Mouse (Mus musculus) limb, embryonic 15.5 days (tissue): ENCODE measurements at regions not wholly inside any gene's neighbourhood (a gene's known extent, or its start where the extent isn't known, plus 50 kb on each side); places are given as distances from the start of the nearest gene placed in this dataset.

Experiments used
- ATAC-seq: fragments of 200-750 bp; cut with Nextera tagmentation; 2 replicates; pipeline ENCODE4 v1.8.0; 2017; ENCODE audit warnings: low read depth, moderate TSS enrichment; ENCODE audit not compliant: insufficient number of reproducible peaks, low FRiP score, low TSS enrichment
- H3K27ac ChIP-seq: fragments of 300-500 bp; sonication (generic); 2 replicates; pipeline ENCODE4 v1.5.1; 2015; ENCODE audit warnings: moderate library complexity, mild to moderate bottlenecking, inconsistent platforms
- H3K27me3 ChIP-seq: fragments of 300-500 bp; sonication (generic); 2 replicates; pipeline ENCODE4 v1.6.1; 2015; ENCODE audit warnings: inconsistent platforms
- H3K36me3 ChIP-seq: fragments of 300-500 bp; sonication (generic); 2 replicates; pipeline ENCODE4 v1.6.1; 2015; ENCODE audit warnings: inconsistent platforms
- H3K4me1 ChIP-seq: fragments of 300-500 bp; sonication (generic); 2 replicates; pipeline ENCODE4 v1.6.1; 2015; ENCODE audit warnings: inconsistent platforms
- H3K4me2 ChIP-seq: fragments of 300-500 bp; sonication (generic); 2 replicates; pipeline ENCODE4 v1.6.1; 2015; ENCODE audit warnings: mild to moderate bottlenecking, inconsistent platforms
- H3K4me3 ChIP-seq: fragments of 300-500 bp; sonication (generic); 2 replicates; pipeline ENCODE4 v1.5.1; 2015; ENCODE audit warnings: mild to moderate bottlenecking, inconsistent platforms
- H3K9ac ChIP-seq: fragments of 300-500 bp; sonication (generic); 2 replicates; pipeline ENCODE4 v1.6.1; 2015; ENCODE audit warnings: inconsistent platforms
- H3K9me3 ChIP-seq: fragments of 300-500 bp; sonication (generic); 2 replicates; pipeline ENCODE4 v1.6.1; 2016; ENCODE audit warnings: inconsistent platforms
- WGBS: fragments of 180-500 bp; shearing (Covaris S2); methylation state at CpG from one replicate; pipeline ENCODE4 v1.1.7; 2015; 5-methylcytosine and 5-hydroxymethylcytosine counted together

DNA sequence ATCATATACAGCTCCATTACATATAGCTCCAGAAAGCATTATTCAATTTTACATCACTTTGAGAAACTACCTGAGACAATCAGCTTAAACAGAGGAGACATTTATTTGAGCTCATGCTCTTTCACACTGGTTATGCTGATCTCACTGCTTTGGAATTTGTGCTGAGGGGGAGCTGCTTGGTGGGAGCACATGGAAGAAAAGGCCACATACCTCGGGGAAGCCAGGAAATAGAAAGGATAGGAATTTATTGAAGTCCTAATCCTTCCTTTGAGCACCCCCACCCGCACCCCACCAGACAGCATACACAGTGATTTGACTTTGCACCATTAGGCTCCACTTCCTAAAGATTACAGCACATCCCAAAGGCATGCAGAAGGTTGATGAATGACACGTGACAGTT, 296.0 kb upstream of the Slc35b3 start:
- ATAC-seq: no peak
- H3K9me3 ChIP-seq: no peaks in the 10 kb centered on the region
- H3K4me3 ChIP-seq: no peak overlapping the region
- no peaks in the 10 kb centered on the region for H3K36me3 ChIP-seq
- 23% methylated on average over 3 of the region's 3 CpGs for WGBS
- no peaks in the 10 kb centered on the region for H3K4me1 ChIP-seq
- H3K27ac ChIP-seq: no peak overlapping the region
- H3K4me2 ChIP-seq: no peak overlapping the region
- H3K9ac ChIP-seq: no peak overlapping the region
- no peaks in the 10 kb centered on the region for H3K27me3 ChIP-seq

DNA sequence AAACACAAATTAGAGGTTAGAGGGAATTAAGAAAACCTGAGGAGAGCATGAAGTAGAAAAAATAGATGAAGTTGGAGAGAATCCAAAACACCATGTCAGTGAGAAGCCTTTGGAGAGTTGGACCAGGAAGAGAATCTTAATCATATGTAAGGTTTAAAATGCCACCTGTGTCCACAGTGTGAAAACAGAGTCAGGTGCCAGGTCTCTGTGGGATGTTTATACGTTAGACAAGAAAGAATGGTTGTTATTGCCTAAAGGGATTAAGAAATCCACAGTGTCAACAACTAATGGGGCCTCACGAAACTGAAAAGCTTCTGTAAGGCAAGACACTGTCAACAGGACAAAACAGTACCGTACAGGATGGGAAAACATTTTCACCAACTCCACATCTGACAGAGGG, 294.7 kb upstream of the Slc35b3 start:
- no peak overlapping the region for H3K27ac ChIP-seq
- no peak for ATAC-seq
- no peaks in the 10 kb centered on the region for H3K9me3 ChIP-seq
- no peak overlapping the region for H3K9ac ChIP-seq
- WGBS: 61% methylated on average over 3 of the region's 3 CpGs
- no peaks in the 10 kb centered on the region for H3K4me1 ChIP-seq
- no peak overlapping the region for H3K4me2 ChIP-seq
- no peak overlapping the region for H3K4me3 ChIP-seq
- H3K36me3 ChIP-seq: no peaks in the 10 kb centered on the region
- no peaks in the 10 kb centered on the region for H3K27me3 ChIP-seq

DNA sequence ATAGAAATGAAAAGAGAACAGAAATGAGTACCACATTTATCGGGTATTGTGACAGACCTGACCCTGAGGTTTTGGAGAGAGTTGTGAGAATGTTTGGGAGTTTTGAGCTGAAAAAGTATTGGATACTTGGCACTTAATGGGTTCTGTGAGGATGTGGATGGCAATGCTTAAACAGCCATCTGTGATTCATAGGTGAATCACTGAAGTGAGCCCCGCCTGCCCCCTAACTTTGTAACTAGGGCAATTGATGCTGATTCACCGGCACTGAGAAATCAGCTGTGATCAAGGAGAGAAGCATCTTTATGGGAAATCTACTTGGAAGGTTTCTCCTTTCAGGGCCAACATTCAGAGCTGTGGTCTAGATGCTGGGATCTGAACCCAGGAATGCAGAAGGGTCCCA, 291.9 kb upstream of the Slc35b3 start:
- Histone ChIP-seq H3K4me2 (no peak overlapping the region), H3K9ac (no peak overlapping the region), H3K9me3 (no peaks in the 10 kb centered on the region), H3K27me3 (no peaks in the 10 kb centered on the region), H3K36me3 (no peaks in the 10 kb centered on the region), H3K4me3 (no peak overlapping the region), H3K4me1 (no peaks in the 10 kb centered on the region; the same call in 1 of the 2 replicates), H3K27ac (no peak overlapping the region)
- WGBS: 87% methylated on average over 3 of the region's 3 CpGs
- no peak for ATAC-seq

- ATAC-seq: no peak
- H3K4me2 ChIP-seq: no peak overlapping the region
- H3K4me3 ChIP-seq: no peak overlapping the region
- no peaks in the 10 kb centered on the region; the same call in 1 of the 2 replicates for H3K4me1 ChIP-seq
- WGBS: 52% methylated on average over 4 of the region's 4 CpGs
- no peaks in the 10 kb centered on the region for H3K9me3 ChIP-seq
- H3K9ac ChIP-seq: no peak overlapping the region
- no peak overlapping the region for H3K27ac ChIP-seq
- no peaks in the 10 kb centered on the region for H3K27me3 ChIP-seq
- H3K36me3 ChIP-seq: no peaks in the 10 kb centered on the region
Measured at GRCm38 (mm10) chr13:39250096-39250495, 289.4 kb upstream of the Slc35b3 start.

DNA sequence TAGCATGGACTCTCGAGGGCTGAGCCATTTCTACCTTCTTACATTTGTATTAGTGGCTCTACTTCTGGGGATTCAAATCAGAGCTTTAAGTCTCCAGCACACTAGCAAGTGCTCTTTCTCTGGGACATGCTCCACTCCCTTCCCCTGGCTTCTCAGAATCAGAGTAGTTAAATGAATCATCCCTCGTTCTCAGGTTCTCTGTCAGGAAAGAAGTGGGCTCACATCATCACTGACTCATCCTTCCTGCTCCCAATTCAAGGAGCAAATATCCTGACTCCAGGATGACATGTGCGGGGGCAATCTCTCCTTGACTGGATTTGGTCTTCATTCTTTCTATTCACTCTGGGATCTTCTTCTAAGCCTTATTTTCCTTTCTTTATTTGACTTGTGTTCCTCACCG, 266.2 kb upstream of the Slc35b3 start:
- H3K4me3 ChIP-seq: no peak overlapping the region
- no peaks in the 10 kb centered on the region for H3K4me1 ChIP-seq
- ATAC-seq: no peak
- H3K9me3 ChIP-seq: no peaks in the 10 kb centered on the region
- no peaks in the 10 kb centered on the region for H3K27me3 ChIP-seq
- H3K4me2 ChIP-seq: no peak overlapping the region
- H3K36me3 ChIP-seq: no peaks in the 10 kb centered on the region
- WGBS: 72% methylated on average over 4 of the region's 4 CpGs
- H3K27ac ChIP-seq: no peak overlapping the region
- no peak overlapping the region for H3K9ac ChIP-seq

DNA sequence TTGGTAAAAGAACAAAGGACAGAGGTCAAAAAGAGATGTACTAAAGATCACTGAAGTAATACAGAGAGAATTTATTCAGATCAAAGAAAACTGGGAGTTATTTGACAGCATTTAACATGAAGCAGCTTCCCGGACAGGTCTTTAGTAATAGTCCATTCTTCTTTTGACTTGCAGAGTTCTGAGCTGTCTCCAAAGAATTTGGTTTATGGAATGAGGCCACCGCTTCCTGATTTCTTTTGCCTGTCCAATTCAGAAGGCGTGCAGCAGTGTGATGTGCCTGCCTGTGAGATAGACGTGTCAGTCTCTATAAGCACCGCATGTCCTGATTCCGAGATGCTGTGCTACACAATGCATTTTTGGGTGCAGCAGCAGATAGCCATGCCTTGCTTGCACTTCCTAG, 265.0 kb upstream of the Slc35b3 start:
- Histone ChIP-seq H3K27ac (no peak overlapping the region), H3K4me1 (no peaks in the 10 kb centered on the region), H3K4me2 (no peak overlapping the region), H3K4me3 (no peak overlapping the region), H3K27me3 (no peaks in the 10 kb centered on the region), H3K9me3 (no peaks in the 10 kb centered on the region), H3K36me3 (no peaks in the 10 kb centered on the region), H3K9ac (no peak overlapping the region)
- 83% methylated on average over 6 of the region's 6 CpGs for WGBS
- ATAC-seq: no peak

DNA sequence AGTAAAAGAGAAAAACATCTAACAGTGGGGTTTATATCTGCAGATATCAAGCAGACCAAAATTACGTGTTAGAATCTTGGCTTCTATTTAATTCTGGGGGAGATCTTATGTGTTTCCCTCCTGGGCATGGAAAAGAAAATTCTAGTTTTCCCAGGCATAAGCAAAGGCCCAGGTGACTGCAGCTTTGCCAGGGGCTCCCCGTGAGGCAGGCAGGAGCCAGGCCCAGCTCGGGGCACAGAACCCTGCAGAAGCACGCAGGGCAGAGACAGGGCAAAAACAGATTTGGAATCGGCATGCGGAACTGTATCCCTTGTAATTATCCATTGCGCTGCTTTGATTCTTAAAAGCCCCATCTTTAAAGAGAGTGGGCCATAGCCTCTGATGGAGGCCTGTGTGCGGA, 250.4 kb upstream of the Slc35b3 start:
- 65% methylated on average over 8 of the region's 8 CpGs for WGBS
- Histone ChIP-seq H3K4me1 (no peaks in the 10 kb centered on the region), H3K36me3 (no peaks in the 10 kb centered on the region), H3K9ac (no peak overlapping the region), H3K27ac (no peak overlapping the region), H3K4me3 (no peak overlapping the region), H3K27me3 (no peaks in the 10 kb centered on the region), H3K4me2 (no peak overlapping the region), H3K9me3 (no peaks in the 10 kb centered on the region)
- ATAC-seq: no peak

GRCm38 (mm10) chr13:39183715-39184179, 223.1 kb upstream of the Slc35b3 start:
- peak; percentile 76; the same call in 1 of the 2 replicates for ATAC-seq
- Histone ChIP-seq H3K27ac (0 out of 2 replicates have a peak overlapping the region, but pooled peaks have one; percentile 0), H3K9ac (no peak overlapping the region), H3K4me1 (peaks cover 5% of the 10 kb centered on the region; the same call in 1 of the 2 replicates), H3K4me2 (no peak overlapping the region), H3K27me3 (no peaks in the 10 kb centered on the region; the same call in 1 of the 2 replicates), H3K9me3 (no peaks in the 10 kb centered on the region), H3K36me3 (no peaks in the 10 kb centered on the region), H3K4me3 (no peak overlapping the region)
- 2% methylated on average over 2 of the region's 2 CpGs for WGBS

GRCm38 (mm10) chr13:39161980-39162379, 201.3 kb upstream of the Slc35b3 start:
- WGBS: 20% methylated on average over 2 of the region's 2 CpGs
- Histone ChIP-seq H3K9ac (no peak overlapping the region), H3K4me3 (no peak overlapping the region), H3K4me1 (no peaks in the 10 kb centered on the region), H3K9me3 (no peaks in the 10 kb centered on the region), H3K36me3 (no peaks in the 10 kb centered on the region), H3K27ac (no peak overlapping the region), H3K4me2 (no peak overlapping the region), H3K27me3 (no peaks in the 10 kb centered on the region)
- peak; percentile 52; the same call in 1 of the 2 replicates for ATAC-seq

DNA sequence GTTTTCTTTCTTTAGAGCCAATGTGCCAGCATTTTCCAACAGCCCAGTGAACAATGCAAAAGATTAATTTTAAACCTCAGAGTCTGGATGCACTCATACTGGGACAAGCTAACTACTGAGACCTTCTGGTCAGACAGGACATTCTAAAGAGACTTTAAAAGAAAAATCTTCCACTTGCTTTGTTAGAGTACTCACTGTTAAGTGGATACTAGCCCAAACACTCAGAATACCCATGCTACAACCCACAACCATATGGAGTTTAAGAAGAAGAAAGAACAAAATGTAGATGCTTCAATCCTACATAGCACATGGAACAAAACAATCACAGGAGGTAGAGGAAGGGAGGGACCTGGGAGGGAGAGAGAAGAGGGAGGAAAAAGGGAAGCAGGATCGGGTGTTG, 167.3 kb upstream of the Slc35b3 start:
- no peaks in the 10 kb centered on the region for H3K9me3 ChIP-seq
- H3K4me1 ChIP-seq: no peaks in the 10 kb centered on the region
- ATAC-seq: no peak
- no peaks in the 10 kb centered on the region for H3K27me3 ChIP-seq
- no peaks in the 10 kb centered on the region for H3K36me3 ChIP-seq
- 76% methylated on average over 1 of the region's 1 CpGs for WGBS
- no peak overlapping the region for H3K9ac ChIP-seq
- H3K27ac ChIP-seq: no peak overlapping the region
- no peak overlapping the region for H3K4me3 ChIP-seq
- no peak overlapping the region for H3K4me2 ChIP-seq

DNA sequence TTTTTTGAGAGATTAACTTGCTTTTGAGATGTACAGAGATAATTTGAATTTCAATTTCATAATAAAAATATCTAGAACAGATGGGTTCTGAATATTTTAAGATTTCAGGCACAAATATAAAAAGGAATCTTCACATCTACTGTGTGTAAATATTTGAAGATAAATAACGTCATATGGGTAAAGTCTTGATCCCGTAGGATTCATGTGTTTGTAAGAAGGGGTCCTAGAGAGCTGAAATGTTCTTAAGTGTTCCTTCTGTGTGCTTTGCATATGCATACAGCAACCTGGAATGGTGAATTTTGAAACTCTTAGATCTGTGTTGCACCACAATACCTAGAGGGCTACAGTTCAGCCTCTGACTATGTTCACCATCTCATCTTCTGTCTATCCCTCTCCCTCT, 131.4 kb upstream of the Slc35b3 start:
- no peaks in the 10 kb centered on the region for H3K36me3 ChIP-seq
- WGBS: 91% methylated on average over 2 of the region's 2 CpGs
- ATAC-seq: no peak
- no peak overlapping the region for H3K4me2 ChIP-seq
- H3K4me3 ChIP-seq: no peak overlapping the region
- no peaks in the 10 kb centered on the region for H3K27me3 ChIP-seq
- no peaks in the 10 kb centered on the region for H3K4me1 ChIP-seq
- H3K9ac ChIP-seq: no peak overlapping the region
- no peaks in the 10 kb centered on the region for H3K9me3 ChIP-seq
- no peak overlapping the region for H3K27ac ChIP-seq

DNA sequence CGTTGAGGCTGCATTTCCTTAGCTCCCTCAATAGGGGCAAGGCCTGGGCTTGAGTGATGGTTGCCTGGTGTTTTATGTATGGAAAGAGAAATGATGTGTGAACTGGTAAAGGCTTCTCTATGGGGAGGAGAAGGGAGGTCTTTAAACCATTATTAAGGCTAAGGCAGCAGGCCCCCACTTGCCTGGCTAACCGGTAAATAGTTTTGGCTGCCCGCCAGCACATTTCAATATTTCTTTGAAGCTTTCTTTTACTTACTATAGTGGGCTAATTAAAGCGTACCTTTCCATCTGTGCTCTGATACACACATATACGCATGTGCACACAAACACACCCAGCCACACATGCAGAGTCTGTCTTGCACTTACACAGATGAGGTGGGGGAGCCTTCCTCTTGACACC, 123.9 kb upstream of the Slc35b3 start:
- Histone ChIP-seq H3K36me3 (no peaks in the 10 kb centered on the region), H3K27ac (no peak overlapping the region), H3K9ac (no peak overlapping the region), H3K4me2 (no peak overlapping the region), H3K4me1 (no peaks in the 10 kb centered on the region), H3K9me3 (no peaks in the 10 kb centered on the region), H3K4me3 (no peak overlapping the region), H3K27me3 (no peaks in the 10 kb centered on the region)
- no peak for ATAC-seq
- WGBS: 20% methylated on average over 5 of the region's 5 CpGs

DNA sequence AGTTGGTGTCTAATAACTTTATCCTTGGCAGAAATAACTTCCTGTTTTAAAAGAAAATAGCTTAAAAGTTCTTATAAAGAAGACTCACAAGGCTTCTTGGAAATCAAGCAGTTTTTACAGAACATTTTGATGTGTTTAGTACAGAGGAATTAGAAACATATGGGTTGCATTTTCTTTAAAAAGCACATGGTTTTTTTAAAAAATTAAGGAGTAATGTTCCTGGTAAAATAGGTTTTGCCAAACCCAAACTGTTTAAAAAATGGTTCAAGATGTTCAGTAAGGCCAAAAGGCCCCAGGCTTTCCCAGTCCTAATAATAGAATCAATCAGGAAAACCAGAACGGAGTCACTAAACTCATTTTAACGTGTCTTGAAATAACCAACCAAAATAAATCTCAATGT, 113.5 kb upstream of the Slc35b3 start:
- Histone ChIP-seq H3K4me3 (no peak overlapping the region), H3K4me1 (no peaks in the 10 kb centered on the region), H3K9me3 (no peaks in the 10 kb centered on the region), H3K27me3 (no peaks in the 10 kb centered on the region), H3K9ac (no peak overlapping the region), H3K27ac (no peak overlapping the region), H3K36me3 (no peaks in the 10 kb centered on the region), H3K4me2 (no peak overlapping the region)
- no peak for ATAC-seq
- 25% methylated on average over 2 of the region's 2 CpGs for WGBS
